Mouse (Mus musculus) Muller cell, postnatal 12 days (primary cell): ENCODE measurements around the gene Hist1h3c.

Source experiments
- DNase-seq: peaks from one replicate; pipeline ENCODE4 v3.0.0-alpha.2; 2015; ENCODE audit errors: inconsistent ontology term

The Hist1h3c gene

GRCm38 (mm10) chr13:23757211-23757773 lies 11.9 kb upstream of the Hist1h3c start:
- DNase-seq, result peak; percentile 83

GRCm38 (mm10) chr13:23756790-23757189 lies 11.4 kb upstream of the Hist1h3c start, which contains the start of gene Hist1h4b:
Gene Hist1h4b (plus strand): TSS chr13:23757013.
- DNase-seq, result peak; percentile 84

- no peak for DNase-seq
Measured at GRCm38 (mm10) chr13:23755000-23755399, 9.6 kb upstream of the Hist1h3c start.

- no peak for DNase-seq
Measured at GRCm38 (mm10) chr13:23753314-23754078, 8.1 kb upstream of the Hist1h3c start.

- DNase-seq, result no peak
Measured at GRCm38 (mm10) chr13:23752742-23753172, 7.4 kb upstream of the Hist1h3c start.

- DNase-seq, result peak; percentile 93
Measured at GRCm38 (mm10) chr13:23752067-23752741, 6.8 kb upstream of the Hist1h3c start, which contains the start of gene Hist1h3b. Gene Hist1h3b (plus strand): TSS chr13:23752267.

GRCm38 (mm10) chr13:23751478-23751956 lies 6.1 kb upstream of the Hist1h3c start:
- DNase-seq, result peak; percentile 46

- DNase-seq, result peak; percentile 90
Measured at GRCm38 (mm10) chr13:23750839-23751477, 5.6 kb upstream of the Hist1h3c start, which contains the start of gene Hist1h2ab. Gene Hist1h2ab (plus strand): TSS chr13:23751126.

- DNase-seq, result peak; percentile 47
Measured at GRCm38 (mm10) chr13:23749563-23750121, 4.2 kb upstream of the Hist1h3c start.

GRCm38 (mm10) chr13:23747892-23748288 lies 2.5 kb upstream of the Hist1h3c start:
- no peak for DNase-seq

- peak; percentile 55 for DNase-seq
Measured at GRCm38 (mm10) chr13:23747081-23747891, 1.9 kb upstream of the Hist1h3c start.

GRCm38 (mm10) chr13:23746201-23747080 lies 1.0 kb upstream of the Hist1h3c start, which contains the start of gene Hist1h2bb:
Gene Hist1h2bb (plus strand): TSS chr13:23746734.
- peak; percentile 94 for DNase-seq

- peak; percentile 17 for DNase-seq
Measured at GRCm38 (mm10) chr13:23744421-23745380, 701 bp downstream of the Hist1h3c start.

GRCm38 (mm10) chr13:23743963-23744362 lies 1.4 kb downstream of the Hist1h3c start:
- no peak for DNase-seq

GRCm38 (mm10) chr13:23743215-23743614 lies 2.2 kb downstream of the Hist1h3c start:
- DNase-seq, result no peak

GRCm38 (mm10) chr13:23742007-23742406 lies 3.4 kb downstream of the Hist1h3c start:
- no peak for DNase-seq

GRCm38 (mm10) chr13:23740910-23741309 lies 4.5 kb downstream of the Hist1h3c start:
- DNase-seq, result no peak

GRCm38 (mm10) chr13:23740256-23740840 lies 5.1 kb downstream of the Hist1h3c start:
- DNase-seq, result no peak
